Mouse (Mus musculus) limb, embryonic 11.5 days (tissue): ENCODE measurements around the gene Ifih1. TPM values are rescaled to one million over a fixed set of nuclear protein-coding genes. Genes with fewer than 3 reads are reported as not detected.

Experiments
- ATAC-seq: fragments of 200-750 bp; cut with Nextera tagmentation; 2 replicates; pipeline ENCODE4 v1.8.0; 2017; ENCODE audit warnings: low read depth; ENCODE audit not compliant: insufficient number of reproducible peaks, low FRiP score, low TSS enrichment
- DNase-seq: peaks from one replicate; pipeline ENCODE4 v3.0.0-alpha.2; 2015; ENCODE audit warnings: low spot score
- H3K27ac ChIP-seq: fragments of 300-500 bp; sonication (generic); replicated peaks from 2 replicates; pipeline ENCODE4 v1.5.1; 2014; ENCODE audit warnings: low read depth, mild to moderate bottlenecking, low read length
- H3K27me3 ChIP-seq: fragments of 300-500 bp; sonication (generic); 2 replicates; pipeline ENCODE4 v1.6.1; 2014; ENCODE audit warnings: mild to moderate bottlenecking, low read length, mixed read lengths; ENCODE audit not compliant: control insufficient read depth, insufficient read depth
- H3K36me3 ChIP-seq: fragments of 300-500 bp; sonication (generic); 2 replicates; pipeline ENCODE4 v1.6.1; 2014; ENCODE audit warnings: mild to moderate bottlenecking, low read length, moderate library complexity, mixed read lengths; ENCODE audit not compliant: control insufficient read depth, insufficient read depth
- H3K4me1 ChIP-seq: fragments of 300-500 bp; sonication (generic); 2 replicates; pipeline ENCODE4 v1.6.1; 2014; ENCODE audit warnings: low read length, mixed read lengths; ENCODE audit not compliant: control insufficient read depth, insufficient read depth
- H3K4me2 ChIP-seq: fragments of 300-500 bp; sonication (generic); 2 replicates; pipeline ENCODE4 v1.6.1; 2014; ENCODE audit warnings: low read depth, mild to moderate bottlenecking, moderate library complexity; ENCODE audit not compliant: severe bottlenecking
- H3K4me3 ChIP-seq: fragments of 300-500 bp; sonication (generic); 2 replicates; pipeline ENCODE4 v1.5.1; 2014; ENCODE audit warnings: low read depth, low read length
- H3K9ac ChIP-seq: fragments of 300-500 bp; sonication (generic); 2 replicates; pipeline ENCODE4 v1.6.1; 2014; ENCODE audit warnings: mild to moderate bottlenecking, low read length
- H3K9me3 ChIP-seq: fragments of 300-500 bp; sonication (generic); 2 replicates; pipeline ENCODE4 v1.6.1; 2016; ENCODE audit warnings: low read length; ENCODE audit not compliant: control insufficient read depth
- WGBS: fragments of 180-500 bp; shearing (Covaris S2); extraction: QIAGEN DNeasy Blood & Tissue Kit; methylation state at CpG from one replicate; pipeline ENCODE4 v1.1.7; 2014; 5-methylcytosine and 5-hydroxymethylcytosine counted together
- polyA plus RNA-seq: library from polyadenylated mRNA; unstranded; fragments of >200 nt; fragmentation: Nextera tagmentation; extraction: Ambion mirVana; gene quantifications from 2 replicates; pipeline ENCODE4 v1.2.1, GENCODE M21; 2014

The Ifih1 gene
- polyA plus RNA-seq, 1 experiment from 2014 or later, result 0.35 TPM

- H3K9me3 ChIP-seq, result no peaks in the 10 kb centered on the region
- 72% methylated on average over 2 of the region's 2 CpGs for WGBS
- no peak overlapping the region for H3K9ac ChIP-seq
- H3K27me3 ChIP-seq, result no peaks in the 10 kb centered on the region
- DNase-seq, result no peak
- ATAC-seq, result no peak
- H3K27ac ChIP-seq, result no peak overlapping the region
- no peak overlapping the region for H3K4me2 ChIP-seq
- H3K36me3 ChIP-seq, result no peaks in the 10 kb centered on the region
- no peaks in the 10 kb centered on the region for H3K4me1 ChIP-seq
- no peak overlapping the region for H3K4me3 ChIP-seq
Observed at GRCm38 (mm10) chr2:62557417-62557816, 88.6 kb downstream of the Ifih1 start.

GRCm38 (mm10) chr2:62556349-62556748 lies 89.7 kb downstream of the Ifih1 start:
- Histone ChIP-seq H3K4me2 (no peak overlapping the region), H3K36me3 (no peaks in the 10 kb centered on the region), H3K27ac (no peak overlapping the region), H3K9ac (no peak overlapping the region), H3K4me3 (no peak overlapping the region), H3K9me3 (no peaks in the 10 kb centered on the region), H3K4me1 (no peaks in the 10 kb centered on the region), H3K27me3 (no peaks in the 10 kb centered on the region)
- WGBS, result 93% methylated on average over 9 of the region's 9 CpGs
- DNase-seq, result no peak
- no peak for ATAC-seq

- no peak overlapping the region for H3K9ac ChIP-seq
- no peak for ATAC-seq
- 88% methylated on average over 3 of the region's 3 CpGs for WGBS
Observed at GRCm38 (mm10) chr2:62549659-62550058, 96.4 kb downstream of the Ifih1 start.

GRCm38 (mm10) chr2:62549131-62549530 lies 96.9 kb downstream of the Ifih1 start:
- no peak overlapping the region for H3K9ac ChIP-seq
- H3K4me1 ChIP-seq, result no peaks in the 10 kb centered on the region
- no peak overlapping the region for H3K4me2 ChIP-seq
- no peak overlapping the region for H3K27ac ChIP-seq
- 85% methylated on average over 4 of the region's 4 CpGs for WGBS
- ATAC-seq (no peak), DNase-seq (no peak)
- H3K36me3 ChIP-seq, result no peaks in the 10 kb centered on the region
- H3K9me3 ChIP-seq, result no peaks in the 10 kb centered on the region
- no peaks in the 10 kb centered on the region for H3K27me3 ChIP-seq
- H3K4me3 ChIP-seq, result no peak overlapping the region

More at GRCm38 (mm10) chr2:62549659-62550058, 96.4 kb downstream of the Ifih1 start:
- H3K4me2 ChIP-seq, result no peak overlapping the region
- H3K36me3 ChIP-seq, result no peaks in the 10 kb centered on the region
- no peak overlapping the region for H3K27ac ChIP-seq
- no peak overlapping the region for H3K4me3 ChIP-seq
- no peaks in the 10 kb centered on the region for H3K27me3 ChIP-seq
- H3K4me1 ChIP-seq, result no peaks in the 10 kb centered on the region
- no peak for DNase-seq
- H3K9me3 ChIP-seq, result no peaks in the 10 kb centered on the region

DNA sequence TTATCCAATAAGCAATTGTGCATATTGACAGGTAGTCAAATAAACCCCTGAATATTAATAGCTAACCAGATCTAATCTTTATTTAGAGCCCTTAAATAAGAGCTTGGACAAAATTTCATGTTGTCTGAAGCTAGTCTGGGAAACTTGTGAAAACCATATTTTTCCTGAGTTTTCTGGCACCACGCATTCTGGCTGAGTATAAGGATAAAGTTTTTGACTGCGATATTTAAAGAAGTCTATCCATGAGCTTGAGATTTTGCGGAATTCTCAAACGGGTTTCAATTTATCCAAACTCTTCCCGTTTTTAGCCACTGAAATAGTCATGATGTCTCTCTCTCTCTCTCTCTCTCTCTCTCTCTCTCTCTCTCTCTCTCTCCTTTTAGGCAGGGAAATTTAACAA lies 98.0 kb downstream of the Ifih1 start:
- Histone ChIP-seq H3K9me3 (no peaks in the 10 kb centered on the region), H3K4me2 (no peak overlapping the region), H3K27me3 (no peaks in the 10 kb centered on the region), H3K4me3 (no peak overlapping the region), H3K9ac (no peak overlapping the region), H3K27ac (no peak overlapping the region), H3K36me3 (no peaks in the 10 kb centered on the region), H3K4me1 (no peaks in the 10 kb centered on the region)
- DNase-seq, result no peak
- no peak for ATAC-seq
- WGBS, result 95% methylated on average over 5 of the region's 5 CpGs

Other genes with a start within 250 kb of the Ifih1 start
- gene Dpp4, start 234.0 kb downstream of the Ifih1 start, polyA plus RNA-seq, result 0.19 and 0.27 TPM in 2 replicates
- gene Gcg, start 162.6 kb downstream of the Ifih1 start, polyA plus RNA-seq, result 0.27 and 0.41 TPM in 2 replicates
- 5.8 and 6.3 TPM in 2 replicates for gene Fap, start 72.2 kb downstream of the Ifih1 start, polyA plus RNA-seq
- gene Gca, start 18.0 kb upstream of the Ifih1 start, polyA plus RNA-seq, result 0.61 and 1.1 TPM in 2 replicates